Mouse (Mus musculus) bone marrow macrophage, adult 2 months (primary cell): Measurements from ENCODE around the gene Nek10.
"Not testable (repeated sequence)": the region's sequence is repeated elsewhere in the genome, so short reads cannot be mapped to it uniquely, and the experiment has no call there.

Source experiments
- CTCF ChIP-seq: IDR thresholded peaks from 2 replicates; pipeline ENCODE4 v1.5.1; 2012; ENCODE audit warnings: low read depth, mild to moderate bottlenecking, low read length, moderate library complexity
- POLR2A ChIP-seq: IDR thresholded peaks from 2 replicates; pipeline ENCODE4 v1.6.1; 2012; ENCODE audit warnings: mild to moderate bottlenecking, low read depth, low read length, borderline replicate concordance

DNA sequence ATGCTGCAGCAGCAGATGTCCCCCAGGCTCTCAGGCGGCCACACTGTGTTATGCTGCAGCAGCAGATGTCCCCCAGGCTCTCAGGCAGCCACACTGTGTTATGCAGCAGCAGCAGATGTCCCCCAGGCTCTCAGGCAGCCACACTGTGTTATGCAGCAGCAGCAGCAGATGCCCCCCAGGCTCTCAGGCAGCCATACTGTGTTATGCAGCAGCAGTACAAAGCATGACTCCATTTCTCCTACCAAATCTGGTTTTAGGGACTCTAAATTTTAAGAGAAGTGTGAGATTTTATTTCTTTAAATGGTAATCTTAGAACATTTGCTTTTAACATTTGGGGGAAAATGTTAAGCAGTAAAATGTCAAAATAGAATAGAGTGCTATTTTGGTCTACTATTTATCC lies 180.9 kb downstream of the Nek10 start:
- TF ChIP-seq CTCF, POLR2A: not testable (repeated sequence)
